Mouse (Mus musculus) hindbrain, embryonic 15.5 days (tissue): ENCODE data around the gene Cygb. TPM values are rescaled to one million over a fixed set of nuclear protein-coding genes. Genes with fewer than 3 reads are reported as not detected.

Experiments used
- ATAC-seq: fragments of 200-750 bp; cut with Nextera tagmentation; 2 replicates; pipeline ENCODE4 v1.8.0; 2017; ENCODE audit warnings: low read depth, moderate number of reproducible peaks, moderate TSS enrichment; ENCODE audit not compliant: low FRiP score
- H3K27ac ChIP-seq: fragments of 300-500 bp; sonication (generic); replicated peaks from 2 replicates; pipeline ENCODE4 v1.5.1; 2015; ENCODE audit warnings: mild to moderate bottlenecking, inconsistent platforms
- H3K27me3 ChIP-seq: fragments of 300-500 bp; sonication (generic); 2 replicates; pipeline ENCODE4 v1.6.1; 2015; ENCODE audit warnings: control low read depth, inconsistent platforms
- H3K36me3 ChIP-seq: fragments of 300-500 bp; sonication (generic); 2 replicates; pipeline ENCODE4 v1.6.1; 2015; ENCODE audit warnings: control low read depth, inconsistent platforms
- H3K4me1 ChIP-seq: fragments of 300-500 bp; sonication (generic); replicated peaks from 2 replicates; pipeline ENCODE4 v1.6.1; 2015; ENCODE audit warnings: control low read depth, inconsistent platforms
- H3K4me2 ChIP-seq: fragments of 300-500 bp; sonication (generic); 2 replicates; pipeline ENCODE4 v1.6.1; 2015; ENCODE audit warnings: moderate library complexity, mild to moderate bottlenecking, inconsistent platforms
- H3K4me3 ChIP-seq: fragments of 300-500 bp; sonication (generic); 2 replicates; pipeline ENCODE4 v1.5.1; 2015; ENCODE audit warnings: mild to moderate bottlenecking, inconsistent platforms
- H3K9ac ChIP-seq: fragments of 300-500 bp; sonication (generic); 2 replicates; pipeline ENCODE4 v1.6.1; 2015; ENCODE audit warnings: inconsistent platforms
- H3K9me3 ChIP-seq: fragments of 300-500 bp; sonication (generic); 2 replicates; pipeline ENCODE4 v1.6.1; 2016; ENCODE audit warnings: control low read depth, inconsistent platforms
- WGBS: fragments of 180-500 bp; shearing (Covaris S2); methylation state at CpG from one replicate; pipeline ENCODE4 v1.1.7; 2015; 5-methylcytosine and 5-hydroxymethylcytosine counted together
- polyA plus RNA-seq: library from polyadenylated mRNA; unstranded; fragments of >200 nt; fragmentation: Nextera tagmentation; extraction: Ambion mirVana; gene quantifications from 2 replicates; pipeline ENCODE4 v1.2.1, GENCODE M21; 2015

Cygb gene
- 25.7 and 29.1 TPM in 2 replicates for polyA plus RNA-seq

DNA sequence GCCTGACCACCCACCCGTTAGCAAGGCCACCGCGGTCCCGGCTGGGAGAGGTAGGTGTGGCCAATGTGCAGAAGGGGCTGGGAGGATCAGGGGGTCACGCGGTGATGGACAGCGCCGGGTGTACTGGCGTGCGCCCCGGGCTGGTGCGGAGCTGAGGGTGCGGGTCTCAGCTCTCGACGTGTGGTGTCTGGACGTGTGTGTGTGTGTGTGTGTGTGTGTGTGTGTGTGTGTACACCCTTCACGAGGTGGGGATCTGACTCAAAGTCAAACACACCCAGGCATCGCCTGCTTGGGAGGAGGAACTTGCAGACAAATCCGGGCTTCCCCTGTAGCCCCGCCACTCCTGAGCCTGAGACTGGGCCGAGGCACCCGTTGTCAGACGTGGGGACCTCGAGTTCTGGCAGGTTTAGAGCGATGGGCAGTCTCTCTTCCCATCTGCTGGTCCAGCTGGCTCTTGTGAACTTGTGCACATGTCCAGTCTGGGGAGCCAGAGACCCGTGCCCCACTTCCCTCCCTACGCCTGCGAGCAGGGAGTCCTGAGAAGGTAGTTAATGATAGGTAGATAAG, at the start of gene Cygb:
Gene Cygb (minus strand): TSS at position 59 of the 567 bp plus-strand sequence.
- Histone ChIP-seq H3K9ac (peak within 1 kb of the TSS; percentile 93), H3K4me2 (peak within 1 kb of the TSS; percentile 98), H3K27ac (peak within 1 kb of the TSS; percentile 57; the same call in 1 of the 2 replicates), H3K9me3 (no peaks in the 10 kb centered on the region), H3K36me3 (no peaks in the 10 kb centered on the region), H3K4me1 (peaks cover 59% of the 10 kb centered on the region), H3K4me3 (peak within 1 kb of the TSS; percentile 79), H3K27me3 (0 out of 2 replicates have a peak, but pooled peaks cover 3% of the 10 kb centered on the region)
- 0 out of 2 replicates have a peak, but pooled peaks have one; percentile 17 for ATAC-seq
- WGBS: 5% methylated on average over 27 of the region's 28 CpGs

DNA sequence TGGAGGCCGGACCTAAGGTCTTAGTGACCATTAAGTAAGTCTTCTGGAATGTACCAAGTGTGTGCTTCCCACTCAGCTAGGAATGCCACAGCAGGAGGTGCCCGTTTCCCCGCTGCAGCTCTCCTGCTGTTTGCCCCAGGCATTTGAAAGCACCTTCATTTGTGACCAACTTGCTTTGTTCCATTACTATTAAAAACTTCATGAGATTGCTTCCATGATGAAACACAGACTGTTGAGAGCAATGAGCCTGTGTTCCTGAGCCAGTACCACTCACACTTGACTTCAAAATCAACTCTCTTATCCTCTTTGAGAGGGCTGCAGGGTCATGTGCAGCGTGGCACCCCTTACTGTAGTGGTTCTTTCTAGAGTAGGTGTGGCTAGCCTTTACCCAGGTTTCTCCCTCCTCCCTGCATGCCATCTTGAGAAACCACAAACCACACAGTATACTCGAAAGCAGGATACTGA, 47.3 kb upstream of the Cygb start:
- H3K27me3 ChIP-seq: peaks cover under 1% of the 10 kb centered on the region; the same call in 1 of the 2 replicates
- no peak for ATAC-seq
- H3K4me1 ChIP-seq: no peaks in the 10 kb centered on the region
- no peak overlapping the region for H3K4me2 ChIP-seq
- 38% methylated on average over 5 of the region's 5 CpGs for WGBS
- no peak overlapping the region for H3K4me3 ChIP-seq
- H3K9me3 ChIP-seq: no peaks in the 10 kb centered on the region
- H3K9ac ChIP-seq: no peak overlapping the region
- no peak overlapping the region for H3K27ac ChIP-seq
- no peaks in the 10 kb centered on the region for H3K36me3 ChIP-seq

DNA sequence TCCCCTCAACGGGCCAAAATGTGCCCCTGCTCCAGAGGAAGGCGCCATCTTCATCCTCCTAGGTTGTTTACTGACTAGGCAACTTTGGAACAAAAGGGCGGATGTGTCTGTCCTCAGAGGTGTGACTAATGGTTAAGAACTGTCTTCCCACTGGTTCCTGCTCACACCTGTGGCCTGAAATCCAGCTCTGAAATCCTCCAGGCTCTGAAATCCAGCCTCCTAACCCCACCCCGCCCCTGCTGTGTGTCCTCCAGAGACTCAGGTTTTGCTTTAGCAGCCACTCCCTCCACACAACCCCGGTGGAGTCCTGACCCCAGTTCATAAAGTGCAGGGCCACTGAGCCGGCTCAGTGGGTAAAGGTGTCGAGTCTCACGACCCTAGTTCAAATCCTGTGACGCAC, 43.4 kb upstream of the Cygb start:
- Histone ChIP-seq H3K9me3 (no peaks in the 10 kb centered on the region), H3K4me3 (no peak overlapping the region), H3K4me2 (no peak overlapping the region), H3K27ac (no peak overlapping the region), H3K36me3 (no peaks in the 10 kb centered on the region), H3K4me1 (peaks cover 17% of the 10 kb centered on the region), H3K27me3 (peaks cover 29% of the 10 kb centered on the region), H3K9ac (no peak overlapping the region)
- 74% methylated on average over 9 of the region's 9 CpGs for WGBS
- ATAC-seq: no peak

GRCm38 (mm10) chr11:116696426-116696825, 42.3 kb upstream of the Cygb start:
- Histone ChIP-seq H3K36me3 (no peaks in the 10 kb centered on the region), H3K4me3 (no peak overlapping the region), H3K9ac (no peak overlapping the region), H3K4me1 (peaks cover 17% of the 10 kb centered on the region), H3K27ac (no peak overlapping the region), H3K27me3 (peaks cover 29% of the 10 kb centered on the region), H3K4me2 (no peak overlapping the region), H3K9me3 (no peaks in the 10 kb centered on the region)
- 88% methylated on average over 4 of the region's 4 CpGs for WGBS
- ATAC-seq: no peak

- Histone ChIP-seq H3K36me3 (no peaks in the 10 kb centered on the region), H3K9ac (no peak overlapping the region), H3K27ac (no peak overlapping the region), H3K4me1 (peaks cover 17% of the 10 kb centered on the region), H3K9me3 (no peaks in the 10 kb centered on the region), H3K4me3 (no peak overlapping the region), H3K4me2 (no peak overlapping the region), H3K27me3 (peaks cover 29% of the 10 kb centered on the region)
- no peak; the same call in 1 of the 2 replicates for ATAC-seq
- 20% methylated on average over 23 of the region's 23 CpGs for WGBS
These were observed 41.2 kb upstream of the Cygb start for GRCm38 (mm10) chr11:116695194-116695880.

DNA sequence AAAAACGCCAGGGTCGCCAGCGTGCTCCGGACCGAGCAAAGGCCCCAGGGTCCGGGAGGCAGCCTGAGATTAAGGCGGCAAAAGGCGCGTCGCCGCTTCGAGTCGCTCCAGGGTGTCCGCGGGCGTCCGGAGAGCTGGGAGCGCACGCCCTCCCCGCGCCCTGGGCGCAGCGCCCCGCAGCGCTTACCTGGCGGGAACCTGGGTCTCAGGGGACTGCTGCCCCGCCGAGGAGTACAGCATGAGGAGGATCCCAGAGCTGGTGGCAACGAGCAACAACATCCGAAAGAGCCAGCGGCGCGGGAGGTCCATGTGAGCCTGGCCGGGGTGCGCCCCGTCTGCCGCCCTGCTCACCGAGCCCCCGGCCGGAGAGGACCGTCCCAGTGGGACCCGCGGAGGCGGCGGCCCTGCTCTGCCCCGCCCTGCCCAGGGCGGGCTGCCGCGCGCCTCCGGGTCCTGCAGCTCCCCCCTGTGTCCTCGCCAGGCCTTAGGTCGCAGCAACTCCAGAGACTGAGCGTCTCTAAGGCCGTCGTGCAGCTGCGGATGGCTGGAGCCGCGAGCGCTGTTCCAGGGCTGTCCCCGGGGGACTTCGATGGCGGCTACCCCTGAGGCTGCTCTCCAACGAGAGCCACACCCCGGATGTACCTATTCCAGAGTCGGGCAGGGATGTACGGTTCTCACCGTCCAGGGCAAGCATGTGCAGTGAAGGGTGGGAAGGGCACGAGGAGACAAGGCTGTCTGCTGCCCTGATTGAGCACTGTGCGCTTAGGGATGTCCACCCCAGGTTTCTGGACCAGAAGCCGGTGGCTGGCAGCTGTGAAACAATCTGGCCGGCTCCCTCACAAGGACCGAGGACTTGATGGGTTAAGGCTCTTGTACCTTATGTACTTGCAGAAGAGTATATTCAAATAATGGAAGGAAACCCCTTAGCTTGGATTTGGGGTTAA, 40.4 kb upstream of the Cygb start:
- no peaks in the 10 kb centered on the region for H3K9me3 ChIP-seq
- H3K9ac ChIP-seq: peak overlapping the region; percentile 16; the same call in 1 of the 2 replicates
- ATAC-seq: peak; percentile 30; the same call in 1 of the 2 replicates
- peak overlapping the region; percentile 63 for H3K4me2 ChIP-seq
- no peak overlapping the region for H3K27ac ChIP-seq
- H3K36me3 ChIP-seq: no peaks in the 10 kb centered on the region
- peaks cover 29% of the 10 kb centered on the region for H3K27me3 ChIP-seq
- peak overlapping the region; percentile 34 for H3K4me3 ChIP-seq
- peaks cover 17% of the 10 kb centered on the region for H3K4me1 ChIP-seq
- WGBS: 2% methylated on average over 67 of the region's 73 CpGs

DNA sequence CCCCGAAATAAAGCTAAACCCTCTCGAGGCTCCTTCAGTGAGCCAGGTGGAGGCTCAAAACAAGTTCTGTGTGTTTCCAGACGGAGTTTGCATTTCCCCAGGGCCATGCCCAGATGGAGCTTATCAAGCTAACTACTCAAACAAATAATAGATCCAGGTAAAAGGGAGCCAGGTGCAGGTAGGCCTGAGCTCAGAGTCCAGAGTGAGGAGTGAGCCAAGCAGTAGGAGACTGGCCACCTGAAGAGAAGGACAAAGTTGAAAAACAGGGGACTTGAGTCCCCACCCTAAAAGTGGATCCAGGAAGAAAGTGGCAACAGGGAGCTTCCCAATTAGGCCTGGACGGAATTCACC, 39.8 kb upstream of the Cygb start:
- Histone ChIP-seq H3K9ac (0 out of 2 replicates have a peak overlapping the region, but pooled peaks have one; percentile 16), H3K4me2 (peak overlapping the region; percentile 63), H3K9me3 (no peaks in the 10 kb centered on the region), H3K36me3 (no peaks in the 10 kb centered on the region), H3K4me1 (peaks cover 17% of the 10 kb centered on the region), H3K27me3 (peaks cover 29% of the 10 kb centered on the region), H3K4me3 (peak overlapping the region; percentile 34), H3K27ac (no peak overlapping the region)
- WGBS: 34% methylated on average over 4 of the region's 4 CpGs
- no peak for ATAC-seq

- ATAC-seq: no peak
- no peak overlapping the region for H3K27ac ChIP-seq
- H3K4me1 ChIP-seq: peaks cover 17% of the 10 kb centered on the region
- H3K4me2 ChIP-seq: no peak overlapping the region
- no peaks in the 10 kb centered on the region for H3K36me3 ChIP-seq
- 54% methylated on average over 18 of the region's 18 CpGs for WGBS
- H3K9ac ChIP-seq: no peak overlapping the region
- H3K27me3 ChIP-seq: peaks cover 24% of the 10 kb centered on the region
- H3K9me3 ChIP-seq: no peaks in the 10 kb centered on the region
- no peak overlapping the region for H3K4me3 ChIP-seq
These were observed 36.8 kb upstream of the Cygb start for GRCm38 (mm10) chr11:116690701-116691575.

GRCm38 (mm10) chr11:116689622-116690021, 35.5 kb upstream of the Cygb start:
- H3K27ac ChIP-seq: no peak overlapping the region
- peaks cover 8% of the 10 kb centered on the region for H3K4me1 ChIP-seq
- no peak for ATAC-seq
- no peaks in the 10 kb centered on the region for H3K36me3 ChIP-seq
- H3K9me3 ChIP-seq: no peaks in the 10 kb centered on the region
- H3K4me3 ChIP-seq: no peak overlapping the region
- peaks cover 12% of the 10 kb centered on the region for H3K27me3 ChIP-seq
- no peak overlapping the region for H3K4me2 ChIP-seq
- no peak overlapping the region for H3K9ac ChIP-seq
- WGBS: 98% methylated on average over 10 of the region's 10 CpGs

DNA sequence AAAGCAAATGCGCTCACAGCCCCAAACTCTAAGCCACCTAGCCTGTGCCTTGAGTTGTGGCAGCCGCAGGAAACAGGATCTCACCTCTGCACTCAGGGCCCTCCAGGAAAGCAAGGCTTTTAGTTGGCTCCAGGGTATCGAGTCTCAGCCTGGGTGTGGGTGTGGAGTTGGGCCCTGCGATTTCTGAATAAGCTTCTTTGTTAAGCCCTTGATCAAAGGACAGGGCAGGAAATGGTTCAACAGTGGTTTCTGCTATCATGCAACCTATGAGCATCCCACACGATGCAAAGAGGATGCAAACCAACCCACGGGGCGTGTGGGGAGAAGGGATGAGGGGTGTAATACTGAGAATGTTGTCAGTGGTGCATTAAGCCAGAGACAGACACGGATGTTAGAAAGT, 33.8 kb upstream of the Cygb start:
- 81% methylated on average over 8 of the region's 8 CpGs for WGBS
- no peak for ATAC-seq
- H3K36me3 ChIP-seq: no peaks in the 10 kb centered on the region
- H3K4me3 ChIP-seq: no peak overlapping the region
- no peak overlapping the region for H3K27ac ChIP-seq
- no peak overlapping the region for H3K9ac ChIP-seq
- no peak overlapping the region for H3K4me2 ChIP-seq
- H3K9me3 ChIP-seq: no peaks in the 10 kb centered on the region
- H3K27me3 ChIP-seq: 0 out of 2 replicates have a peak, but pooled peaks cover under 1% of the 10 kb centered on the region
- H3K4me1 ChIP-seq: no peaks in the 10 kb centered on the region

- Histone ChIP-seq H3K4me3 (no peak overlapping the region), H3K9me3 (no peaks in the 10 kb centered on the region), H3K4me2 (no peak overlapping the region), H3K27ac (no peak overlapping the region), H3K27me3 (no peaks in the 10 kb centered on the region), H3K9ac (no peak overlapping the region), H3K4me1 (no peaks in the 10 kb centered on the region), H3K36me3 (no peaks in the 10 kb centered on the region)
- no peak for ATAC-seq
- 77% methylated on average over 9 of the region's 9 CpGs for WGBS
These were observed 31.6 kb upstream of the Cygb start for GRCm38 (mm10) chr11:116685729-116686128.
